Mouse (Mus musculus): ENCODE measurements around the gene Dnah1. TPM values are rescaled to one million over a fixed set of nuclear protein-coding genes. Genes with fewer than 3 reads are reported as not detected.

The Dnah1 gene
- total RNA-seq, 2 experiments from 2014 or later, result 0.07 to 0.14 TPM

- intact Hi-C loops (cut with DNase I), result no loop called here
- DNase-seq, result no peak
Measured at GRCm38 (mm10) chr14:31245946-31246345, 77.8 kb downstream of the Dnah1 start.

- no peak for DNase-seq
- intact Hi-C loops (cut with DNase I), result no loop called here
Measured at GRCm38 (mm10) chr14:31244777-31245176, 78.9 kb downstream of the Dnah1 start.

- no peak for DNase-seq
- intact Hi-C loops (cut with DNase I), result no loop called here
Measured at GRCm38 (mm10) chr14:31240528-31240927, 83.2 kb downstream of the Dnah1 start.

GRCm38 (mm10) chr14:31237101-31237882, 86.4 kb downstream of the Dnah1 start:
- intact Hi-C loops (cut with DNase I), result no loop called here
- peak; percentile 67 for DNase-seq

- intact Hi-C loops (cut with DNase I), result loop anchor here (1.0 kb wide), 1 partner anchor 19 kb away; no protein-coding TSS in a partner anchor
- peak; percentile 83 to 92 for DNase-seq
Measured at GRCm38 (mm10) chr14:31233996-31234591, 89.6 kb downstream of the Dnah1 start.

- peak in 1 of 2 experiments; percentile 40 for DNase-seq
- intact Hi-C loops (cut with DNase I), result loop anchor here (1.0 kb wide), 1 partner anchor 18 kb away; no protein-coding TSS in a partner anchor
Measured at GRCm38 (mm10) chr14:31233070-31233995, 90.4 kb downstream of the Dnah1 start.

GRCm38 (mm10) chr14:31232404-31233069, 91.2 kb downstream of the Dnah1 start:
- intact Hi-C loops (cut with DNase I), result loop anchor here (1.0 kb wide), 1 partner anchor 17 kb away; no protein-coding TSS in a partner anchor
- DNase-seq, result no peak

GRCm38 (mm10) chr14:31230442-31230841, 93.3 kb downstream of the Dnah1 start:
- intact Hi-C loops (cut with DNase I), result no loop called here
- no peak for DNase-seq

- peak in 1 of 2 experiments; percentile 15 for DNase-seq
- intact Hi-C loops (cut with DNase I), result no loop called here
Measured at GRCm38 (mm10) chr14:31228234-31228633, 95.5 kb downstream of the Dnah1 start.

- peak; percentile 57 to 67 for DNase-seq
- intact Hi-C loops (cut with DNase I), result no loop called here
Measured at GRCm38 (mm10) chr14:31226978-31227377, 96.7 kb downstream of the Dnah1 start.

GRCm38 (mm10) chr14:31217666-31218065, 106.0 kb downstream of the Dnah1 start, which contains the start of gene Sema3g:
Gene Sema3g, plus strand, starts transcription at chr14:31217860.
- peak; percentile 68 to 71 for DNase-seq
- intact Hi-C loops (cut with DNase I), result loop anchor here (5.0 kb wide), 1 partner anchor 35 kb away; the partner anchor contains the start of genes Bap1 and Phf7

GRCm38 (mm10) chr14:31216846-31217245, 106.8 kb downstream of the Dnah1 start, which contains the start of gene Nisch:
Gene Nisch, minus strand, starts transcription at chr14:31216946.
- DNase-seq, result no peak
- intact Hi-C loops (cut with DNase I), result loop anchor here (5.0 kb wide), 1 partner anchor 35 kb away; the partner anchor contains the start of genes Bap1 and Phf7

GRCm38 (mm10) chr14:31215157-31216002, 108.3 kb downstream of the Dnah1 start:
- intact Hi-C loops (cut with DNase I), result loop anchor here (1.0 to 5.0 kb wide), 2 partner anchors 18 to 37 kb away; partner anchors contain the start of genes Bap1 and Phf7

GRCm38 (mm10) chr14:31214684-31215083, 109.0 kb downstream of the Dnah1 start:
- intact Hi-C loops (cut with DNase I), result loop anchor here (1.0 to 5.0 kb wide), 2 partner anchors 19 to 38 kb away; partner anchors contain the start of genes Bap1 and Phf7

More at GRCm38 (mm10) chr14:31215157-31216002, 108.3 kb downstream of the Dnah1 start:
- DNase-seq, result peak; percentile 67 to 83

GRCm38 (mm10) chr14:31213868-31214267, 109.8 kb downstream of the Dnah1 start:
- no peak for DNase-seq
- intact Hi-C loops (cut with DNase I), result no loop called here

More at GRCm38 (mm10) chr14:31214684-31215083, 109.0 kb downstream of the Dnah1 start:
- no peak for DNase-seq

GRCm38 (mm10) chr14:31212499-31212898, 111.2 kb downstream of the Dnah1 start:
- no peak for DNase-seq
- intact Hi-C loops (cut with DNase I), result no loop called here

- intact Hi-C loops (cut with DNase I), result no loop called here
Measured at GRCm38 (mm10) chr14:31211854-31212253, 111.8 kb downstream of the Dnah1 start.

More at GRCm38 (mm10) chr14:31211854-31212253, 111.8 kb downstream of the Dnah1 start:
- DNase-seq, result no peak

Measured in heart, postnatal 14 days (tissue).